Mouse (Mus musculus): ENCODE results near the gene Fcrlb.

Fcrlb gene

DNA sequence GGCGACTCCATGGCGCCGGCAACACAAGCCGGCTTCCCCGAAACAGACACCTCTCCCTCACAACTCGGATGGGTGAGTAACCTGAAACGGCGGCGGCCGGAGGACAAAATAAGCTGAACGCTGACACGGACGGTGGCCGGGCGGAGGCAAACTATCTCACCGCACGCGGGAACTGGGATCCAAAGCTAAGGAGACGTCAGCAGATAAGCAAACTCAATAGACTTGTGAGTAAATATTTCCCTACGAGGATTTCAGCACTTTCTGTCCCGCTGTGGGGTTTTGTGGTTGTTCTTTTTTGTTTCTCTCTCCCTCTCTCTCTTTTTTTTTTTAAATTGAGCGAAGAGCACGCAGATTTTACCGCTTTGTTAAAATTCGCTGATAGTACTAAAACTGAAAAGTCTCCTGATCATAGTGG, 45.0 kb downstream of the Fcrlb start, which contains the start of gene Atf6:
Atf6 (minus strand) TSS at position 81 of the 415 bp plus-strand sequence.
- DNase-seq: peak; percentile 84 to 92

DNA sequence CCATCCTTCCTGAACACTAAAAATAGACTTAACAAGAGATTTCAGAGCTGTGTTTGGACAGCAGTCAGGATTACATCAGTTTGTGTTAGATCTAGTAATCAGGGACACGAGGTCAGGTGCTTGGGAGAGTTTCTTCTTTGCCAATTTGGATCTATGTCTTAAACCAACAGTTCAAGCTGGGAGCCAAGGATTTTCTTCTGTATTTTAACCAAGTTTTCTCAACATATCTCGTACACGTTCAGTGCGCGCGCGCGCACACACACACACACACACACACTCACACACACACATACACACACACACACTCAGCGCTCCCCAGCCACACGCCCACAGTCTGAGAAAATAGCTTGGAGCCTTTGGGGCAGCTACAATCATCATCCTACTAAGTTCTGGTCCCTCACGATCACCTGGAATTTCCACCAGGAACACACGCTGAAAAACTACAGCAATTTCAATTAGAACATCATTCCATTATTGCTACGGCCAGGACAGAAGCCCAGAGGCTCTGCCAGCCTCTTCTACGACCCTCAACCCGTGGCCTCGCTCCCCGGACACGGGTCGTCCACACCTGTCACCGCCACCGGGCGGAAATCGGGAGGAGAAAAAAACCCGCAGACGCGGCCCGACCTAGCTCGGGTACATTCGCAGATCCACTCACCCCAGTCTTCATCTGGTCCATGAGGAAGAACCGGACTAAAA, 45.6 kb downstream of the Fcrlb start:
- no peak for DNase-seq

- DNase-seq: no peak
Observed at GRCm38 (mm10) chr1:170865406-170865805, 47.3 kb downstream of the Fcrlb start.

DNA sequence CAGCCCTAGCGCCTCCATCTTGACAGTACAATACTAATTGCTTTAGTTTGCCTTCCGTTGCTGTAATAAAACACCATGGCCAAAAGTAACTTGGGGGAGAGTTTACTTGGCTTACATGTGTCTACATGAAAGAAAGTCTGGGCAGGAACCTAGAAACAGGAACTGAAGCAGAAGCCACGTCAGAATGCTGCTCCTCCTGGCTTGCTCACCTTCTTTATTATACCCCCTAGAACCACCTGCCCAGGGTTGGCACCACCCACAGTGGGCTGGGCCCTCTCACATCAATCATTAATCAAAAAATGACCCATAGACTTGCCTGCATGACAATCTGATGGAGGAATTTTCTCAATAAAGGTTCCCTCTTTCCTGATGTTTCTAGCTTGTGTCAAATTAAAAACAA, 48.0 kb downstream of the Fcrlb start:
- no peak for DNase-seq

GRCm38 (mm10) chr1:170864234-170864633, 48.5 kb downstream of the Fcrlb start:
- DNase-seq: no peak

- no peak for DNase-seq
Observed at GRCm38 (mm10) chr1:170863033-170863432, 49.7 kb downstream of the Fcrlb start.

DNA sequence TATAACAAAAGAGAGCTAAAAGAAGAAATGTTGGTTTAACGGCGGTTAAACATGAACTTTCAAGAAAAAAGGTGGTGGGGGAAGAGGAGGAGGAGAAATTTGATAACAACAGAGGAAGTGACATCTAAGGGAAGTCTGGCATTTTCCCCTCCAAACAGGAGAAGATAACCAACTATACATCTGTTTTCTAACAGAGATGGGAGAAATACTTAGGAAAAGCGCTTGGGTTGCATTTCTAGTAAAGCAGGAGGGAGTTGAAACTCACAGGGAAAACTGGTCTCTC, 50.4 kb downstream of the Fcrlb start:
- no peak for DNase-seq

DNA sequence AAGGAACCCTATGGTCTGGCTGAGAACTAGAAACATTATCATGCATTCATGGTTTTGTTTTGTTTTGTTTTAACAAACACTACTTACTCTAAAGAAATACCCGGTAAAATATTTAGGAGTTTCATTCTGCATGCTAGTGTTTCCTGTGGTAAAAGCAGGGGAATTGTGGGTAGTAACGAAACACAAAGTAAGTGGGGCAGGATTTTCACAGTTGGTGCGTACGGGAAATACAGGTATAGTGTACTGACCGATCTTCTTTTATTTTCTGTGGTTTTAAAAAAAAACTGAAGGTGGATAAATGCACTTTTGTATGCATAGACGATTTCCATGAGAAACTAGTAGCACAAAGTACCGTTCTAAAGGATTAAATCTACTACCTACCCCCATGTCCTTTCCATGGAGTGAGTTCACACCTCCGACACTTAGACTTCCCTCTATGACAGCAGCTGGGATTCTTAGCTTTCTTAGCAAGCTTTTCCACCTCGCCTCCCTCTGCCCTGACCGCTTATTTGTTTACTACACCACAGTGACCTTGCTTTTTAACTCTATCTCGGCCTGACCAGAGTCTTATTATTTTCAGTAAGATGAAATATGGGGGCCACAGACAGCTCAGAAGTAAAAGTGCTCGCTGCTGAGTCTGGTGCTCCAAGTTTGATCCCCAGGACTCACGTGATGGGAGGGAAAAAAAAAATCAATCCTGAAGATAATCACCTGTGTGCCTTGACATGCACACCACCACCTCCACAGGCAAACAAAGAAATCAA, 50.9 kb downstream of the Fcrlb start:
- no peak for DNase-seq

DNA sequence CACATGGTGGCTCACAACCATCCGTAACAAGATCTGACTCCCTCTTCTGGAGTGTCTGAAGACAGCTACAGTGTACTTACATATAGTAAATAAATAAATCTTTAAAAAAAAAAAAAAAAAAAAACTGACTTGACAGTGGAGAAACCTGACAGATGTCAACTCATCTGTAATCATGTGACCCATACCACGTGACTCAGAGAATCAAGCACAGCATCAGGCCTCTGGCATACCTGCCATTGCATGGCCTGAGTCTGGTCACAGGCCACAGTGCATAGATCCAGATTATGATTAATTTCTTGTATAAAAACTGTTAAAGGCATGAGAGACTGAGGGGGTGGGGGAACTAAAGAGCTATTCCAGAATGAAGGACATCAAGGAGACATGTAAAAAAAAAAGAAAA, 53.9 kb downstream of the Fcrlb start:
- DNase-seq: no peak

DNA sequence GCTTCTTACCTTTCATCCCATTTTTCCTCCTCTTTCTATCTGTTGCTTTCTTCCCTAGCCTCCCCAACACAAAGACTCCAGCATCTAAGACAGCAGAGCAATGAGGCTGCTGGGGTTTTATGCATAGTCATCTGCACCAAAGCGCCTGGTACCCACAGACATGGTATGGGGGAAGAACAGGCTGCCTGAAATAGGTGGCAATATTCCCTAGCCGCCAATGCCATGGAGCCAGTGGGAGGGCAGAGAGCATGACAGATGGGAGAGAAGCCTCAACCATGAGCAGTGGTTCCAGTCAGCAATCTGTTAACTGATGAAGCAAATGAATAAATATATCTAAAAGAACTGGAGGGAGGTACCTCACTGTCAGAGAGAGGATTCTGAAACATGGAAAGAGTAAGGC, 55.4 kb downstream of the Fcrlb start:
- DNase-seq: no peak
